Mouse (Mus musculus) hindbrain, embryonic 11.5 days (tissue): Measurements from ENCODE around the gene Cd302. TPM values are rescaled to one million over a fixed set of nuclear protein-coding genes. Genes with fewer than 3 reads are reported as not detected.

ENCODE experiments used
- ATAC-seq: fragments of 200-750 bp; cut with Nextera tagmentation; 2 replicates; pipeline ENCODE4 v1.8.0; 2017; ENCODE audit warnings: mild to moderate bottlenecking, moderate TSS enrichment, moderate library complexity; ENCODE audit not compliant: low FRiP score
- DNase-seq: peaks from one replicate; pipeline ENCODE4 v3.0.0-alpha.2; 2015; ENCODE audit warnings: low spot score
- H3K27ac ChIP-seq: fragments of 300-500 bp; sonication (generic); 2 replicates; pipeline ENCODE4 v1.5.1; 2014; ENCODE audit warnings: mild to moderate bottlenecking, low read depth, low read length
- H3K27me3 ChIP-seq: fragments of 300-500 bp; sonication (generic); 2 replicates; pipeline ENCODE4 v1.6.1; 2014; ENCODE audit warnings: mild to moderate bottlenecking, low read length, moderate library complexity, mixed read lengths; ENCODE audit not compliant: control insufficient read depth, insufficient read depth
- H3K36me3 ChIP-seq: fragments of 300-500 bp; sonication (generic); 2 replicates; pipeline ENCODE4 v1.6.1; 2014; ENCODE audit warnings: mild to moderate bottlenecking, low read length, moderate library complexity, mixed read lengths; ENCODE audit not compliant: control insufficient read depth, insufficient read depth
- H3K4me1 ChIP-seq: fragments of 300-500 bp; sonication (generic); replicated peaks from 2 replicates; pipeline ENCODE4 v1.6.1; 2014; ENCODE audit warnings: low read length, mixed read lengths; ENCODE audit not compliant: control insufficient read depth, insufficient read depth
- H3K4me2 ChIP-seq: fragments of 300-500 bp; sonication (generic); replicated peaks from 2 replicates; pipeline ENCODE4 v1.6.1; 2014; ENCODE audit warnings: mild to moderate bottlenecking, low read depth, low read length
- H3K4me3 ChIP-seq: fragments of 300-500 bp; sonication (generic); 2 replicates; pipeline ENCODE4 v1.5.1; 2014; ENCODE audit warnings: low read depth, low read length
- H3K9ac ChIP-seq: fragments of 300-500 bp; sonication (generic); 2 replicates; pipeline ENCODE4 v1.6.1; 2014; ENCODE audit warnings: low read depth, low read length
- H3K9me3 ChIP-seq: fragments of 300-500 bp; sonication (generic); 2 replicates; pipeline ENCODE4 v1.6.1; 2016; ENCODE audit warnings: low read length; ENCODE audit not compliant: control insufficient read depth
- WGBS: fragments of 180-500 bp; shearing (Covaris S2); extraction: QIAGEN DNeasy Blood & Tissue Kit; methylation state at CpG from one replicate; pipeline ENCODE4 v1.1.7; 2014; 5-methylcytosine and 5-hydroxymethylcytosine counted together
- polyA plus RNA-seq: library from polyadenylated mRNA; unstranded; fragments of >200 nt; fragmentation: Nextera tagmentation; extraction: Ambion mirVana; gene quantifications from 2 replicates; pipeline ENCODE4 v1.2.1, GENCODE M21; 2014

Gene Cd302
- polyA plus RNA-seq, 1 experiment from 2014 or later: 21.2 TPM

- no peaks in the 10 kb centered on the region for H3K4me1 ChIP-seq
These were observed 16.7 kb downstream of the Cd302 start for GRCm38 (mm10) chr2:60267567-60267966.

GRCm38 (mm10) chr2:60260621-60261350, 23.5 kb downstream of the Cd302 start:
- Histone ChIP-seq H3K4me1 (no peaks in the 10 kb centered on the region), H3K4me2 (no peak overlapping the region), H3K27ac (no peak overlapping the region), H3K9ac (no peak overlapping the region), H3K27me3 (no peaks in the 10 kb centered on the region), H3K36me3 (no peaks in the 10 kb centered on the region), H3K9me3 (no peaks in the 10 kb centered on the region), H3K4me3 (no peak overlapping the region)
- WGBS: 83% methylated on average over 5 of the region's 5 CpGs
- DNase-seq (no peak), ATAC-seq (no peak)

More at GRCm38 (mm10) chr2:60267567-60267966, 16.7 kb downstream of the Cd302 start:
- H3K27ac ChIP-seq: no peak overlapping the region
- ATAC-seq: no peak
- no peaks in the 10 kb centered on the region for H3K27me3 ChIP-seq
- no peaks in the 10 kb centered on the region for H3K9me3 ChIP-seq
- no peaks in the 10 kb centered on the region for H3K36me3 ChIP-seq
- H3K4me2 ChIP-seq: no peak overlapping the region
- DNase-seq: no peak
- no peak overlapping the region for H3K4me3 ChIP-seq
- WGBS: 77% methylated on average over 1 of the region's 1 CpGs
- H3K9ac ChIP-seq: no peak overlapping the region

GRCm38 (mm10) chr2:60259186-60259585, 25.1 kb downstream of the Cd302 start:
- no peaks in the 10 kb centered on the region for H3K27me3 ChIP-seq
- no peak for DNase-seq
- H3K9ac ChIP-seq: no peak overlapping the region
- H3K4me3 ChIP-seq: no peak overlapping the region
- H3K9me3 ChIP-seq: no peaks in the 10 kb centered on the region
- H3K4me2 ChIP-seq: no peak overlapping the region
- 93% methylated on average over 5 of the region's 5 CpGs for WGBS
- H3K36me3 ChIP-seq: no peaks in the 10 kb centered on the region
- ATAC-seq: no peak
- H3K4me1 ChIP-seq: no peaks in the 10 kb centered on the region
- no peak overlapping the region for H3K27ac ChIP-seq

GRCm38 (mm10) chr2:60256751-60257150, 27.5 kb downstream of the Cd302 start:
- no peak for DNase-seq
- no peak for ATAC-seq

GRCm38 (mm10) chr2:60253506-60253905, 30.8 kb downstream of the Cd302 start:
- Histone ChIP-seq H3K9me3 (no peaks in the 10 kb centered on the region), H3K4me1 (no peaks in the 10 kb centered on the region), H3K9ac (no peak overlapping the region), H3K4me3 (no peak overlapping the region), H3K36me3 (no peaks in the 10 kb centered on the region), H3K27me3 (no peaks in the 10 kb centered on the region), H3K27ac (no peak overlapping the region), H3K4me2 (no peak overlapping the region)
- DNase-seq: no peak
- ATAC-seq: no peak

More at GRCm38 (mm10) chr2:60256751-60257150, 27.5 kb downstream of the Cd302 start:
- no peak overlapping the region for H3K4me2 ChIP-seq
- H3K4me3 ChIP-seq: no peak overlapping the region
- no peaks in the 10 kb centered on the region for H3K36me3 ChIP-seq
- no peaks in the 10 kb centered on the region for H3K4me1 ChIP-seq
- H3K9ac ChIP-seq: no peak overlapping the region
- no peaks in the 10 kb centered on the region for H3K27me3 ChIP-seq
- 93% methylated on average over 2 of the region's 2 CpGs for WGBS
- no peak overlapping the region for H3K27ac ChIP-seq
- H3K9me3 ChIP-seq: no peaks in the 10 kb centered on the region

GRCm38 (mm10) chr2:60252782-60253181, 31.5 kb downstream of the Cd302 start:
- no peaks in the 10 kb centered on the region for H3K27me3 ChIP-seq
- ATAC-seq: no peak
- H3K36me3 ChIP-seq: no peaks in the 10 kb centered on the region
- no peak for DNase-seq
- H3K9ac ChIP-seq: no peak overlapping the region
- H3K4me2 ChIP-seq: no peak overlapping the region
- no peaks in the 10 kb centered on the region for H3K4me1 ChIP-seq
- no peak overlapping the region for H3K4me3 ChIP-seq
- 90% methylated on average over 4 of the region's 4 CpGs for WGBS
- no peaks in the 10 kb centered on the region for H3K9me3 ChIP-seq
- no peak overlapping the region for H3K27ac ChIP-seq

- Histone ChIP-seq H3K4me1 (no peaks in the 10 kb centered on the region), H3K4me3 (no peak overlapping the region), H3K9me3 (no peaks in the 10 kb centered on the region), H3K36me3 (peaks cover 2% of the 10 kb centered on the region; the same call in 1 of the 2 replicates), H3K27ac (no peak overlapping the region), H3K4me2 (no peak overlapping the region), H3K9ac (no peak overlapping the region), H3K27me3 (no peaks in the 10 kb centered on the region)
- DNase-seq (no peak), ATAC-seq (no peak)
- WGBS: 89% methylated on average over 7 of the region's 7 CpGs
These were observed 49.8 kb downstream of the Cd302 start for GRCm38 (mm10) chr2:60234506-60234905.

GRCm38 (mm10) chr2:60233147-60233546, 51.1 kb downstream of the Cd302 start:
- no peak for ATAC-seq
- Histone ChIP-seq H3K27me3 (no peaks in the 10 kb centered on the region), H3K27ac (no peak overlapping the region), H3K9ac (no peak overlapping the region), H3K36me3 (0 out of 2 replicates have a peak, but pooled peaks cover 2% of the 10 kb centered on the region), H3K4me2 (no peak overlapping the region), H3K4me3 (no peak overlapping the region), H3K4me1 (no peaks in the 10 kb centered on the region), H3K9me3 (no peaks in the 10 kb centered on the region)
- DNase-seq: no peak
- WGBS: 93% methylated on average over 2 of the region's 2 CpGs

GRCm38 (mm10) chr2:60230361-60230760, 53.9 kb downstream of the Cd302 start:
- no peaks in the 10 kb centered on the region for H3K27me3 ChIP-seq
- DNase-seq: no peak
- H3K9me3 ChIP-seq: no peaks in the 10 kb centered on the region
- no peak for ATAC-seq
- WGBS: 96% methylated on average over 2 of the region's 2 CpGs
- H3K4me1 ChIP-seq: no peaks in the 10 kb centered on the region
- 0 out of 2 replicates have a peak, but pooled peaks cover 2% of the 10 kb centered on the region for H3K36me3 ChIP-seq
- H3K9ac ChIP-seq: no peak overlapping the region
- no peak overlapping the region for H3K4me3 ChIP-seq
- H3K27ac ChIP-seq: no peak overlapping the region
- no peak overlapping the region for H3K4me2 ChIP-seq
